Mouse (Mus musculus) forebrain, embryonic 10.5 days (tissue): ENCODE measurements around the gene Ptpru. TPM values are rescaled to one million over a fixed set of nuclear protein-coding genes. Genes with fewer than 3 reads are reported as not detected.

Experiments used
- DNase-seq: peaks from one replicate; pipeline ENCODE4 v3.0.0-alpha.2; 2017; ENCODE audit warnings: low spot score; ENCODE audit errors: extremely low spot score
- H3K27ac ChIP-seq: fragments of 300-500 bp; sonication (generic); 2 replicates; pipeline ENCODE4 v1.5.1; 2016; ENCODE audit warnings: mild to moderate bottlenecking
- H3K27me3 ChIP-seq: fragments of 300-500 bp; sonication (generic); 2 replicates; pipeline ENCODE4 v1.6.1; 2016; ENCODE audit warnings: mild to moderate bottlenecking; ENCODE audit not compliant: poor library complexity, severe bottlenecking
- H3K36me3 ChIP-seq: fragments of 300-500 bp; sonication (generic); replicated peaks from 2 replicates; pipeline ENCODE4 v1.6.1; 2016; ENCODE audit warnings: mild to moderate bottlenecking, moderate library complexity
- H3K4me1 ChIP-seq: fragments of 300-500 bp; sonication (generic); 2 replicates; pipeline ENCODE4 v1.6.1; 2016
- H3K4me3 ChIP-seq: fragments of 300-500 bp; sonication (generic); 2 replicates; pipeline ENCODE4 v1.5.1; 2016; ENCODE audit warnings: mild to moderate bottlenecking, moderate library complexity
- H3K9me3 ChIP-seq: fragments of 300-500 bp; sonication (generic); 2 replicates; pipeline ENCODE4 v1.6.1; 2016; ENCODE audit warnings: mild to moderate bottlenecking, moderate library complexity
- WGBS: fragments of 180-500 bp; shearing (Covaris S2); methylation state at CpG from one replicate; pipeline ENCODE4 v1.1.7; 2016; 5-methylcytosine and 5-hydroxymethylcytosine counted together
- polyA plus RNA-seq: library from polyadenylated mRNA; unstranded; fragments of >200 nt; fragmentation: Nextera tagmentation; extraction: Ambion mirVana; gene quantifications from 2 replicates; pipeline ENCODE4 v1.2.1, GENCODE M21; 2016

Ptpru gene
- polyA plus RNA-seq, 1 experiment from 2014 or later = 27.0 TPM

- Histone ChIP-seq H3K27me3 (no peaks in the 10 kb centered on the region), H3K4me1 (0 out of 2 replicates have a peak, but pooled peaks cover 3% of the 10 kb centered on the region), H3K9me3 (no peaks in the 10 kb centered on the region), H3K4me3 (no peak overlapping the region), H3K36me3 (no peaks in the 10 kb centered on the region), H3K27ac (no peak overlapping the region)
- WGBS = 87% methylated on average over 8 of the region's 8 CpGs
- DNase-seq = no peak
Measured at GRCm38 (mm10) chr4:131762211-131762784, 75.8 kb downstream of the Ptpru start.

GRCm38 (mm10) chr4:131752204-131752837 is 85.8 kb downstream of the Ptpru start:
- DNase-seq = no peak
- no peaks in the 10 kb centered on the region for H3K9me3 ChIP-seq
- H3K27ac ChIP-seq = peak overlapping the region; percentile 44; the same call in 1 of the 2 replicates

DNA sequence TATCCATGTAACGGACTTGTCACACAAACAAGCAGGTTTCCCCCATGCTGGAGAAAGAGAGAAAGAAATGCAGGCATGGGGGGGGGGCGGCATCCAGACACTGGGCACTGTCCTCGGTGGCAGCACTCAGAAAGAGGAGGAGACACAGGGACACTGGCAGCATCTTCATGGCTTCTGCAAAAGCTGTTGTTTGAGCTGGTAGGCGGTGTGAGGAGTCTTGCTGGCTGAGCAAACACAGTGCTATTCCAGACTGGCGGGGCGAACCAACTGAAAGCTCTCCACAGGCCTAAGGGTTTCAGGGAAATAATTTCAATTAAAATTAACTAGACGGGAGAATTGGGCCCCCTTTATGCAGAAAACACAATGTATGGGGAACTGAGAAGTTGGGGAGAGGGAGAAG is 86.5 kb downstream of the Ptpru start:
- no peaks in the 10 kb centered on the region for H3K27me3 ChIP-seq
- WGBS = 73% methylated on average over 7 of the region's 7 CpGs
- no peak for DNase-seq

More at GRCm38 (mm10) chr4:131752204-131752837, 85.8 kb downstream of the Ptpru start:
- H3K36me3 ChIP-seq = no peaks in the 10 kb centered on the region
- WGBS = 81% methylated on average over 10 of the region's 10 CpGs
- H3K4me1 ChIP-seq = peaks cover 21% of the 10 kb centered on the region
- H3K4me3 ChIP-seq = no peak overlapping the region
- H3K27me3 ChIP-seq = no peaks in the 10 kb centered on the region

DNA sequence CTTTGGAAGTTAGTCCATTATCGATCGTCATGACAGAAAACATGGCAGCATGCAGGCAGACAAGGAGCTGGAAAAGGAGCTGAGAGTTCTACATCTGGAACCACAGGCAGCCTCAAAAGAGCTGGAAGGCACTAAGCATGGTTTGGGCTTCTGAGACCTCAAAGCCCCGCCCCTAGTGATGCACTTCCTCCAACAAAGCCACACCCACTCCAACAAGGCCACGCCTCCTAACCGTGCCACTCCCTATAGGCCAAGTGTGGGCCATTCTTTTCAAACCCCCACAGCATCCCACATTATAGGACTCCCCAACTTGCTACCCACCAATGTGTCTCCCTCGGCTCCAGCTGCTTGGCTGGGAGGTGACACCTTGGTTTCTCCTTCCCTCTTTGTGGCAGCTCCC is 88.3 kb downstream of the Ptpru start:
- Histone ChIP-seq H3K27ac (no peak overlapping the region), H3K9me3 (no peaks in the 10 kb centered on the region), H3K4me3 (no peak overlapping the region), H3K36me3 (no peaks in the 10 kb centered on the region), H3K4me1 (peaks cover 21% of the 10 kb centered on the region), H3K27me3 (no peaks in the 10 kb centered on the region)
- no peak for DNase-seq
- 80% methylated on average over 6 of the region's 6 CpGs for WGBS

More for the DNA sequence above, 86.5 kb downstream of the Ptpru start:
- H3K27ac ChIP-seq = no peak overlapping the region
- H3K36me3 ChIP-seq = no peaks in the 10 kb centered on the region
- no peak overlapping the region for H3K4me3 ChIP-seq
- H3K4me1 ChIP-seq = peaks cover 21% of the 10 kb centered on the region
- H3K9me3 ChIP-seq = no peaks in the 10 kb centered on the region

- no peak overlapping the region for H3K27ac ChIP-seq
- no peaks in the 10 kb centered on the region for H3K27me3 ChIP-seq
- DNase-seq = no peak
- H3K4me1 ChIP-seq = peaks cover 18% of the 10 kb centered on the region
- WGBS = 85% methylated on average over 5 of the region's 5 CpGs
- H3K4me3 ChIP-seq = no peak overlapping the region
- H3K36me3 ChIP-seq = no peaks in the 10 kb centered on the region
- no peaks in the 10 kb centered on the region for H3K9me3 ChIP-seq
Measured at GRCm38 (mm10) chr4:131744685-131745043, 93.4 kb downstream of the Ptpru start.

- no peaks in the 10 kb centered on the region for H3K27me3 ChIP-seq
- H3K9me3 ChIP-seq = no peaks in the 10 kb centered on the region
- no peak for DNase-seq
- no peak overlapping the region for H3K4me3 ChIP-seq
- H3K36me3 ChIP-seq = no peaks in the 10 kb centered on the region
- no peak overlapping the region for H3K27ac ChIP-seq
- 63% methylated on average over 5 of the region's 5 CpGs for WGBS
- peaks cover 14% of the 10 kb centered on the region for H3K4me1 ChIP-seq
Measured at GRCm38 (mm10) chr4:131743831-131744684, 94.0 kb downstream of the Ptpru start.

DNA sequence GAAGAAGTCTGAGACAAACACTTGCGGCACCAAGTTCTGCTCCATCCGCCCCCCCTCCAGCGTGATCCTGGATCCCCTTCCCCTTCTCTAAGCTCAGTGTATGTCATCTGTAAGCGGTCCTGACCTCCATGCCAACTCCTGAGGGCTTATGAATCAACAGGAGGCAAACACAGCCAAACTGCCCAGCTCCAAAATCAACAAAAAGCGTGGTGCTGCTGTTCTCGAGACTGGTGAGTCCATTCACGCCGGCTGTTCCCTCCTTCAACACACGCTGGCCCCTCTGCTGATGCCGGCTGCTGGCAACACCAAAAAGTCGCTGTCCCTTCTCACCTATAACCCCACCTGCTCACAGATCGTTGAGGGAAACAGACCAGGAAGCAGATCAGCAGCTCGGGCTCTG is 95.1 kb downstream of the Ptpru start:
- no peak for DNase-seq
- Histone ChIP-seq H3K27ac (no peak overlapping the region), H3K36me3 (no peaks in the 10 kb centered on the region), H3K4me1 (peaks cover 14% of the 10 kb centered on the region), H3K9me3 (no peaks in the 10 kb centered on the region), H3K4me3 (no peak overlapping the region), H3K27me3 (no peaks in the 10 kb centered on the region)
- WGBS = 84% methylated on average over 13 of the region's 13 CpGs

DNA sequence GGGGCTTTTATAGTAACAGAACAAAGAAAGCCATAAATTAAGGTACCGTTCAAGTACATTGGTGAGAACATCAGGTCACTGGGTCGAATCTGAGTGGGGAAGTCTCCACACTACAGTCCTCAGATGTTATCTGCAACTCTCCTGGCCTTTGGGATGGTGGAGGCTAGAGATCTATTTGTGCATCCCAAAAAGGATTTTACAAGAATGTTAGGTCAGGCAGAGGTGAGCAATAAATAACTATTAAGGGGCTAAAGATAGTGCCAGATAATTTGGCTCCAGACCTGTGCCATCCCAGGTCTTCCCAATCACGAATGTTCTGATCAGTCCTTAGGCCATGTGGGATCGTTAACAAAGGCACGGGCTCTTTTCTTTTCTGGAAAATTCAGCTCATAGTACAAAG is 97.5 kb downstream of the Ptpru start:
- H3K4me3 ChIP-seq = no peak overlapping the region

DNA sequence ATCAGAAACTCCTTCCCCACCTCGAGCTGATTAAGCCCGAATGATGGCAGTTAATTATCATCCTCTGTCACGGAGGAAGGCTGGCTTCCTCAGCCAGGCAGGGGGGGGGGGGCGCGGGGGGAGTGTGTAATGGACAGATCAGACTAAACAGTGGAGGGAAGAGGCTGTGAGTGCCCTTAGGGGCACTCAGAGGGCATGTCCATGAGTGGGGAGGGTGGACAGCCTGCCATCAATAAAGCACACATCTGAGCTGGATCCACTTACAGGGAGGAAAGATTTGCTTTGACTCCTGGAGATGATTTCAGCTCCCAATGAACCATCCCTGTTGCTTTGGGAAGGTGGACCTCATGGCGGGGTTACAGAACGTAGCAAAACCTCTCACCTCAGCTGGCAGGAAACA is 109.5 kb downstream of the Ptpru start:
- Histone ChIP-seq H3K9me3 (no peaks in the 10 kb centered on the region), H3K36me3 (no peaks in the 10 kb centered on the region), H3K4me3 (no peak overlapping the region), H3K27ac (no peak overlapping the region), H3K27me3 (0 out of 2 replicates have a peak, but pooled peaks cover 5% of the 10 kb centered on the region), H3K4me1 (peaks cover 12% of the 10 kb centered on the region)
- DNase-seq = no peak
- 49% methylated on average over 7 of the region's 7 CpGs for WGBS

More for the DNA sequence above, 97.5 kb downstream of the Ptpru start:
- Histone ChIP-seq H3K36me3 (no peaks in the 10 kb centered on the region), H3K27me3 (no peaks in the 10 kb centered on the region), H3K4me1 (peaks cover 14% of the 10 kb centered on the region), H3K9me3 (no peaks in the 10 kb centered on the region), H3K27ac (no peak overlapping the region)
- DNase-seq = no peak
- WGBS = 89% methylated on average over 5 of the region's 5 CpGs

DNA sequence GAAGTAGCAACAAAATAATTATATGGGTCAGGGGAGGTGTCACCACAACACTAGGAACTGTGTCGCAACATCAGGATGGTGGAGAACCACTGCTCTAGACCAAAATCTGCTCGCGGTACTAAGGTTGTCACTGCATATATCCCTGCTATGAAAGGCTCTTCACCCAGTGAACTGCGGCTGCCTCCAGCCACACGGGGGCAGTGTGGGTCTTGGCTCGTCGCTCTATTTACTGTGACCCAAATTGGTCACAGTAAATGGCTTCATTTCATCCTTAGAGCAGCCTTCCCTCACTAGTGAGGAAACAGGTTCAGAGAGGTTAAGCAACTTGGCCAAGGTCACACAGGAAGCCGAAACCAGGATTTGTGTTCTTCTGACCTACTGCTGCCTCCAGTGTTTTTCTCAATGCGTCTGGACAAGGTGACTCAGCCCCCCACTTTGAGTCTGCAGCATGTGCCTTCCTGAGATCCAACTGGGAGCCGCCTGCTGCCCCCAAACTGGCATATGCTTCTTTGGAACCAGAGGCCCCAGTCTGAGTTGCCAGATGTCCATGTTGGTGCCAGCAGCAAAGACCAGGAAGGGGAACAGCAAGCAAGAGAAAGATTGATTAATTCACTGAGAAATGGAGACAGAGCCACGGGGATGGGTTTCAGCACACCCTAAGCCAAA is 114.5 kb downstream of the Ptpru start:
- Histone ChIP-seq H3K27me3 (0 out of 2 replicates have a peak, but pooled peaks cover 5% of the 10 kb centered on the region), H3K4me3 (no peak overlapping the region), H3K4me1 (peaks cover 15% of the 10 kb centered on the region), H3K27ac (no peak overlapping the region), H3K9me3 (no peaks in the 10 kb centered on the region), H3K36me3 (no peaks in the 10 kb centered on the region)
- WGBS = 56% methylated on average over 11 of the region's 11 CpGs
- peak; percentile 38 for DNase-seq

GRCm38 (mm10) chr4:131722121-131722841 is 115.8 kb downstream of the Ptpru start:
- H3K9me3 ChIP-seq = no peaks in the 10 kb centered on the region
- no peak overlapping the region for H3K27ac ChIP-seq
- no peak for DNase-seq
- no peak overlapping the region for H3K4me3 ChIP-seq
- H3K27me3 ChIP-seq = 0 out of 2 replicates have a peak, but pooled peaks cover 5% of the 10 kb centered on the region
- WGBS = 72% methylated on average over 8 of the region's 8 CpGs
- H3K4me1 ChIP-seq = peaks cover 13% of the 10 kb centered on the region
- no peaks in the 10 kb centered on the region for H3K36me3 ChIP-seq

DNA sequence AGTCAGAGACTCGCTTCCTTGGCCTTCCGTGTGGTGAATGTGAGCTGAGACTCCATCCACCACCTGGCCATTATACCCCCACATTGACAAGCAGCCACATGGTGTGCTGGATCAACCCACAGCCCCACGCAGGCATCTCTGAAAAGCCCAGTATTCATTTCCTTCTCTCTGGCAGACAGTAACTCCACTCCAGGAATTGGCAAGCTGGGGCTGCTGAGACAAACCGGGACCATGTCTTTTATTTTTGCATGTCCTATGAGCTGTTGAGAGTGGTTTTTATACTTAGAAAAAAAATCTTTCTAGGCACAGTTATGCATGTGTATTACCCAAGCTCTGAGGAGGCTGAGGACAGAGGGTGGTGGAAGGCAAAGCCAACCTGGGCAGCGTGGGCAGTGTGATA is 118.9 kb downstream of the Ptpru start:
- no peaks in the 10 kb centered on the region for H3K36me3 ChIP-seq
- 81% methylated on average over 5 of the region's 5 CpGs for WGBS

More for the DNA sequence above, 118.9 kb downstream of the Ptpru start:
- DNase-seq = no peak
- H3K4me1 ChIP-seq = peaks cover 13% of the 10 kb centered on the region
- no peak overlapping the region for H3K27ac ChIP-seq
- H3K27me3 ChIP-seq = no peaks in the 10 kb centered on the region
- no peaks in the 10 kb centered on the region for H3K9me3 ChIP-seq
- H3K4me3 ChIP-seq = no peak overlapping the region
